Mouse (Mus musculus) small intestine, adult 10 weeks (tissue): ENCODE measurements around the gene Tbc1d20. TPM values are rescaled to one million over a fixed set of nuclear protein-coding genes. Genes with fewer than 3 reads are reported as not detected.

Source experiments
- polyA plus RNA-seq: library from polyadenylated mRNA; stranded (reverse); fragments of 350-450 nt; fragmentation: Illumina TruSeq; extraction: RNeasy Lipid Tissue Mini Kit (QIAGEN cat#74804); gene quantifications from one replicate; pipeline ENCODE4 v1.2.3, GENCODE M21; 2014; ENCODE audit warnings: low replicate concordance

Gene Tbc1d20
- polyA plus RNA-seq: 22.9 TPM

DNA sequence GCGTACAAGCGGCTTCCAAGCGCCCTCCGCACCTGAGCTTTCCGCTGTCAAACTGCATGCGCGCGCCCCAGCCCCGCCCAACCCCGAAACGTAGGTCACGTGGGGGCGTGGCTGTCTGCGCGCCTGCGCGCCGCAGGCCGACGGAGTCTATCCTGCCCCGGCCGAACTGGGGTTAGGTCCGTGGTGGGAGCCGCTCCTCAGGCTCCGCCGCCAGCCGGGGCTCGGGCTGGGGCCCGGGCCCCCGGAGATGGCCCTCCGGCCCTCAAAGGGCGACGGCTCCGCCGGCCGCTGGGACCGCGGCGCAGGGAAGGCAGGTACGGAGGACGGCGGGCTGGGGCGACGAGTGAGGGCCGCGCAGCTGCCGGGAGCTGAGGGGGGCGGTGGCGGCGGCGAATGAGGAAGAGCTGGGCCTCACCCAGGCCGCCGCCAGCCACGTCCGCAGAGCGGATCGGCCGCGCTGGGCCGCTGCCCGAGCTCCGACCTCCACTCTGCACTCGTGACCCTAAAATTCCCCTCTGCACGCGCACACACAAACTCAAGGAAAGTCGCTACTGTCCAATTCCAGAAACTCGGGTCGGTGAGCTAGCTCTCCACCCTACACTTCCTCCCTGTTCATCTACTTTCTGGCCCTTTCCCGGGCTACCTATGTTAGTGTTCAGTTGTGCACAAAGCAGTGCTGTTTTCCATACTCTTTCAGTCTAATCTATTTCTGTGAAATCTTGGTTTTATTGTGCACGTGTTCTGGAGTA is at the start of gene Tbc1d20:
Tbc1d20 (plus strand) TSS at position 102 of the 749 bp plus-strand sequence.

DNA sequence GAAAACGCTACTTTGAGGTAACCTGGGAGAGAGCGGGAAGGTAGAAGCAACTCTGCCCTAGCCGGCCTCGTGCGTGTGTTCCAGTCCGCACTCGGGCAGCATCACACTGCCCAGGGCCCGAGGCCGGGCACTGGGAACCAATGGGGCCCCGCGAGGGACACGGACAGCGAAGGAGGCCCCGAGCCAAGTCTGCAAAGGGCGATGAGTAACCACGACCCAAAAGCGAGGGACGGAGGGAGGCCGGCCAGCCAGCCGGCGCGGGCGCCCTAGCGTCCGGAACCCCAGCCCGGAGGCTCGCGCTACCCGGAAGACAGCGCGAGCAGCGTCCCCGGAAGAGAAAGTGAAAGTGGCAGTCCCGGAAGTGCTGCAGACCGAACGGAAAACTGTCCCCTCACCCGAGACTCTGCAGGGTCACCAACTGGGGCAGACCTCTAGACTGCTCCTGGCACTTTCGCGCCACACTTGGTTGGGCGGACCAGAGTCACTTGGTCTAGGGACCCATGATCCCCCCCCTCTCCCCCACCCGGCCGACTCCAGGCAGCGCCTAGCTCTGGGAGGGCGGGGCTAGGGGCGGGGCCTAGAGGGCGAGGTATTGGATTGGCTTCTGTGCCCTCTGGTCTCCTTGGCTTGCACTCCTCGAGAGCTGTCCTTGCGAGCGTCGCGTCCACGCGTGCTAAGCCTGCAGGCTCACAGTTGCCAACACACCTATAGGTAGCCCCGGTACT is 38.6 kb downstream of the Tbc1d20 start, which contains the start of gene Rbck1:
Rbck1 (minus strand) TSS at position 553 of the 725 bp plus-strand sequence.

DNA sequence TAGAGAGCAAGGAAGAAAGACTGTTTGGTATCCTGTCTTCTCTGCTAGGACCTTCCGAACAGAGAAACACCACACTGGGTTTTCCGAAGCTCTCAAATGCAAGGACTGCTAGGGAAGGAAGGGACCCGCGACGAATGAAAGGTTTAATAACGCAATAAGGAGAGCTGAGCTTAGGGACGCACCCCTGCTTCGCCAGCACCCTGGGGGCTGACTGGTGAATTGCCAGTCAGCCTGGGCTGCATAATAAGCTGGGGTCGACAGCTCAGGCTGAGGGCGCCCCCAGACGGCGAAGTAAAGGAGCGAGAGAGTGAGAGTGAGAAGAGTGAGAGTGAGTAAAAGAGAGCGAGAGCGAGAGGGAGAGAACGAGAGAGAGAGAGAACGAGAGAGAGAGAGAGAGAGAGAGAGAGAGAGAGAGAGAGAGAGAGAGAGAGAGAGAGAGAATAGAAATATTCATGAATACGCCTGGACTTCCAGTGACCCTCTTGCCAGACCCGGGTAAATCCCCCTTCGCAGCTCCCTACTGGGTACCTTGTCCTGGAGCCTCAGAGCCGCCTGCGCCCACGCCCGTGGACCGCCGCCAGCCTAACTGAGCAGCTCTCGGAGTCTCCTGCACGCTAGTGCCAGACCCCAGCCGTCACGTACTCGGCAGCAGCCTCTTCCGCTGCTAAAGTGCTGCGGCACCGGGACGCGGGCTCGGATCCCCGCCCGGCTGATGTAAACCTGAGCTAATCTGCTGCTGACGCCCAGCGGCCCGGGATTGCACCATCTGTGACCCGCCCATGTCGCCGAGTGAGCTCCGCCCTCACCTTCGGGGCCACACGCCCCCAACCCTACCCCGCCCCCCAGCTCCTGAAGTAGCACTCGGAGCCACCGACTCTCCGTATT is 49.9 kb downstream of the Tbc1d20 start, which contains the start of gene Trib3:
Trib3 (minus strand) TSS at position 704 of the 885 bp plus-strand sequence.

Other genes starting within 250 kb of the Tbc1d20 start
- not detected for gene Scrt2, start 212.3 kb upstream of the Tbc1d20 start, polyA plus RNA-seq
- 74.8 TPM for gene Srxn1, start 188.3 kb upstream of the Tbc1d20 start, polyA plus RNA-seq
- not detected for gene Tcf15, start 150.3 kb upstream of the Tbc1d20 start, polyA plus RNA-seq
- gene Csnk2a1, start 67.0 kb upstream of the Tbc1d20 start, polyA plus RNA-seq: 190 TPM
- 1.3 TPM for gene Rbck1, start 38.8 kb downstream of the Tbc1d20 start, polyA plus RNA-seq
- 0.26 TPM for gene Trib3, start 50.2 kb downstream of the Tbc1d20 start, polyA plus RNA-seq
- gene Nrsn2, start 82.8 kb downstream of the Tbc1d20 start, polyA plus RNA-seq: not detected
- 0.11 TPM for gene Sox12, start 104.2 kb downstream of the Tbc1d20 start, polyA plus RNA-seq
- 0.82 TPM for gene Zcchc3, start 121.2 kb downstream of the Tbc1d20 start, polyA plus RNA-seq
- not detected for gene 6820408C15Rik, start 121.8 kb downstream of the Tbc1d20 start, polyA plus RNA-seq
- gene Defb23, start 170.8 kb downstream of the Tbc1d20 start, polyA plus RNA-seq: not detected
- not detected for gene Defb20, start 183.2 kb downstream of the Tbc1d20 start, polyA plus RNA-seq
- gene Defb22, start 196.3 kb downstream of the Tbc1d20 start, polyA plus RNA-seq: not detected
- not detected for gene Defb26, start 217.9 kb downstream of the Tbc1d20 start, polyA plus RNA-seq
- gene Defb28, start 224.4 kb downstream of the Tbc1d20 start, polyA plus RNA-seq: not detected
- not detected for gene Defb29, start 246.3 kb downstream of the Tbc1d20 start, polyA plus RNA-seq